Mouse (Mus musculus): ENCODE data around the gene Git1.

Git1 gene

DNA sequence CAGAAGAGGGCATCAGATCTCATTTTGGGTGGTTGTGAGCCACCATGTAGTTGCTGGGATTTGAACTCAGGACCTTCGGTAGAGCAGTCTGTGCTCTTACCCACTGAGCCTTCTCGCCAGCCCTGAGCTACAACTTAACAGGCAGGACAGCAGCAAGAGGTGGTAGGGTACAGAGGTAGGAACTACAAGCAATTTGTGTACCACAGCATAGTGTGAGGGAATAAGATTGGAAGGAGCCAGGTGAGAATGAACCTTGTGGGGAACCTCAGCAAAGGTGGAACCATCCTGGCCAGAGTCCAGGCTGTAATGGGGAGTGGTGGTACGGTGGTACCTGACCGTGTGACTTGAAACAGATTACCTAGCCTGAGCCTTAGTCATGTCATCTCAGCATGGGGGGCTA is 8.6 kb downstream of the Git1 start:
- DNase-seq (ENCODE audit: low spot score in 2 of 2) = no peak

- DNase-seq (ENCODE audit: low spot score in 2 of 2) = no peak
These were observed 9.1 kb downstream of the Git1 start for GRCm38 (mm10) chr11:77502481-77502880.

GRCm38 (mm10) chr11:77503511-77503910 is 10.1 kb downstream of the Git1 start:
- no peak for DNase-seq (ENCODE audit: low spot score in 2 of 2)

DNA sequence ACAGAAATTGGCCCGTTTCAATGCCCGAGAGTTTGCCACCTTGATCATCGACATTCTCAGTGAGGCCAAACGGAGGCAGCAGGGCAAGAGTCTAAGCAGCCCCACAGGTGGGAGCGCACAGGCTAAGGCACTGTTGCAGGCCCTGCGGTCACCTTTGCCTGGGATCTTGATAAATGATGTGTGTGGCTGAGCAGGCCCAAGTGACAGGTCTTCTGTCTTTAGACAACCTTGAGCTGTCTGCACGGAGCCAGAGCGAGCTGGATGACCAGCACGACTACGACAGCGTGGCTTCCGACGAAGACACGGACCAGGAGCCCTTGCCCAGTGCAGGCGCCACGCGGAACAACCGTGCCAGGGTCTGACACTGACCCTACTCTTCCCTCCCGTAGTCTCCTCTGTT is 11.0 kb downstream of the Git1 start:
- no peak for DNase-seq (ENCODE audit: low spot score in 2 of 2)

DNA sequence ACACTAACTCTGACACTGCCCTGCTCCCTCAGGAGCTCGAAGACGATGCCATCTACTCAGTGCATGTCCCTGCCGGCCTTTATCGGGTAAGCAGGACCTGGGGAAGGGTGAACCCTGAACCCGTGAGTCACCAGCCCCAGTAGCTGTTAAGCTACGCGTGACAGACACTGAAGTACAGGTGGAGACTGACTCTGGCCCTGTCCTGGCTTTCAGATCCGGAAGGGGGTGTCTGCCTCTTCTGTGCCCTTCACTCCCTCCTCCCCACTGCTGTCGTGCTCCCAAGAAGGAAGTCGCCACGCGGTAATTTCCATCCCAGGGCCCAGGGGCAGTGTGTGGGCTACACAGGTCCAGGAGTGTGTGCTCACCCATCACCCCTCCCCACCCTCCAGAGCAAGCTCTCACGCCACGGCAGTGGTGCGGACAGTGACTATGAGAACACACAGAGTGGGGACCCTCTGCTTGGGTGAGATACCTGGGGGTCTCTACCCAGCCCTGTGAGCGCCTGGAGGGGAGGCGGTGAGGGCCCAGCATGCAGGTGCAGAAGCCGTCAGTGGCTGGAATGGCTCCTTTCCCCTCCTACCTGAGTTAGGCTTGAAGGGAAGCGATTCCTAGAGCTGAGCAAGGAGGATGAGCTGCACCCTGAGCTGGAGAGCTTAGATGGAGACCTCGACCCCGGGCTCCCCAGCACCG is 12.1 kb downstream of the Git1 start:
- no peak for DNase-seq (ENCODE audit: low spot score in 2 of 2)

GRCm38 (mm10) chr11:77506273-77506672 is 12.9 kb downstream of the Git1 start:
- no peak for DNase-seq (ENCODE audit: low spot score in 2 of 2)

- no peak for DNase-seq (ENCODE audit: low spot score in 2 of 2)
These were observed 13.6 kb downstream of the Git1 start for GRCm38 (mm10) chr11:77506941-77507340.

DNA sequence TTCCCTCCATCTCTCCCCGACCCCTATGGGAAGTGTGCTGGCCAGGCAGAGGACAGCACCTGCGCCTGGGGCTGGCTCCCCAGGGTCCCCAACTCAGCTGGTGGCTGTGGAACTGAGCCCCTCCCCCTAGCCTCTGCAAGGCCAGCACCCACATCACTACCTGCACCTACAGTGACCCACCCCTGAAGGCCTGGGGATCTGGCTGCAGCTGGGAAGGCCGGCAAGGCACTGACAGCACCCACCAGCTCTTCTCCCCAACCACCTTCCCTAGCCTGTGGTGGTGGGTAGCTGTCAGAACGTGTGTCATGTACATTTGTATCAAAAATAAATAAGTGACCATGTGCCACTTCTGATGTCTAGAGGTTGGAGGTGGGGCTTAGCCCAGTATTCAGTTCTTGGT is 14.1 kb downstream of the Git1 start:
- no peak for DNase-seq (ENCODE audit: low spot score in 2 of 2)

DNA sequence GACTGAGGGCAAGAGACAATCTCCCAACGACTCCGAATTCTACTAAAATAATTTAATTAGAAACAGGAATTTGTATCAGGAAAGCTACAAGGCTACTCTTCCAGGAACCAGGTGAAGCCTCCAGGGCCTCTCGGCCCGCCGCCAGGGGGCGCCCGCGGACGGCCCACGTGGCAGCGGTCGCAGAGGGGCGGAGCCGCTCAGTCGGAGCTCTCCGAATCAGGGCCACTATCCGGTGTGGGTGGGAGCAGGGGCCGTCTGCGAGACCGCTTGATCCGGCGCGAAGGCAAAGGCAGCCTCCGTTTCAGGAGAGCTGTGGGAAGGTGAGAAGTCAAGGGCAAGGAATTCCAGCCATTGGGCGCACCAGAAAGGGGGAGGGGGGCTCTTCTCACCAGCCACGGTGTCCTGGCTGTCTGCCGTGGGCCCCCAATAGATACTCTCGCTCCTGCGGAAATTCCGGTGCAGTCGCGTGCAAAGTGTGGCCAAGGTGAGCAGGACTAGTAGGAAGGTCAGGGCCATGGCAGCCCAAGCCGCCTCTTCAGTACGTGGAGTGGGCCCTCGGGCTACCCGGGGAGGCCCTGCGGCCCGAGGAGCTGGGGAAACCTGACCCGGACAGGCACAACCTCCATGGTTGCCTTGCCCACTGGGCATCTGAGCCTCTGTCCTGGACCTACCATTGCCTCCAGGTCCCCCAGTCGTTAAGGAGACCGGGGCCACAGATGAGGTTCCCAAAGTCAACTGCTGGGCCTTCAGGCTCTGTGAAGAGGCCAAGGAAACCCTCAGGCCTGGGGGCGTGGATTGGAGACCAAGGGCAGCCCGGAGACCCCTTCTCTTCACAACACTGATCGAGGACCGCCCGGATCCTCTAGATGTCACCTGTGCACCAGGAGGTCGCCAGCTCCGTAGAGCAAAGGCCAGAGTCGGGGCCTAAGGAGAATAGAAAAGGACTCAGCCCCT is 15.0 kb downstream of the Git1 start:
- DNase-seq (ENCODE audit: low spot score in 2 of 2) = peak in 1 of 2 experiments; percentile 83

DNA sequence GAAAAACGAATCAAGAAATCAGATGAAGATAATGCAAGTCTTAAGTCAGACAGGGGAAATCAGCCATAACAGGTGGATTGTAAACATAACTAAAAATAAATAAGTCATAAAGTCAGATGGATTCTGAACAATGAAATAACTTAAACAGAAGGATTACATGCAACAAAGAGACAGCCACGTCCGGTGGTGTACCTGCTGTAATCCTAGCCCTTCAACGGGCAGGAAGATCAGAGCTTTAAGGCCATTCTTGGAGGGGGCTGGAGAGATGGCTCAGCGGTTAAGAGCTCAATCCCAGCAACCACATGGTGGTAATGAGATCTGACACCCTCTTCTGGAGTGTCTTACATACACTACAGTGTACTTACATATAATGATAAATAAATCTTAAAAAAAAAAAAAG is 18.0 kb downstream of the Git1 start:
- DNase-seq (ENCODE audit: low spot score in 2 of 2) = no peak

DNA sequence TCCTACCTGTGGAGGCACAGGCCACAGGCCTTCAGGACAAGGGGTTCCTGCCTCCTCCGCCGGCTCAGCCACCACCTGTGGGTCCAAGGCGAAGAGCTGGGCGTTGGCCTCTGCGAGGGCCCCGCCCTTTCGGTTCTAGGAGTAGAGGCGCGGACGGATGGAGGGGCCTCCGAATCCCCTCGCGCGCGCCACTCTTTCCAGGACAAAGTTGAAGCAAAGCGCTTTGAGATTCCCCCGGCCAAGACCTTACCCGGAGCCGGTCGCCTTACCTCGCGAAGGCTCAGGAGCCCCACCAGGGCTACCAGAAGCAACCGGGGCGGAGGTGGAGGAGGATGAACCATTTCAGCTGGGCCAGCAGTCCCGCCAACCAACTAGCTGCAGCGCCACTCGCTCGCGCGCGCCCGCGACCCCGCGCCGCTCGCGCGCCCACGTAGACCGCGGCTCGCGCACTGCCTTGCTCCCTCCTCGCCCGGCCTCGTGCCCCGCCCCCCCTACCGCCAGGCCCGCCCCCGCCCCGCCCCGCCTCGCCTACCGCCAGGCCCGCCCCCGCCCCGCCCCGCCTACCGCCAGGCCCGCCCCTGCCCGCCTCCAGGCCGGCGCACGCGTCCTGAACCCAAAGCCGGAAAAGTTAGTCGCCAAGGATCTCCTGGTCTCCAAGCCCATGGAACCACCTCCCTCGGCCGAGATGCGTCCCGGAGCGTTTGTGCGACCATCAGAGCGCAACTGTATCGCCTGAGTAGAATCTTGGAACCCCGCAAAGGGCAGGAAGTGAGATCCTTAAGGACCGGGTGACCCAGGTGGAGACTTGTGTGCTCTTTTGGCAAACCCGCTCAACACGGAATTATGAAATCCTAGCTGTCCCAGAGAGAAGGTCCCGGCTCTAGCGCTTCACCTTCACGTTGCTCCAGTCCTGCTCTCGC is 19.8 kb downstream of the Git1 start:
- DNase-seq (ENCODE audit: low spot score in 2 of 2) = peak in 1 of 2 experiments; percentile 84

DNA sequence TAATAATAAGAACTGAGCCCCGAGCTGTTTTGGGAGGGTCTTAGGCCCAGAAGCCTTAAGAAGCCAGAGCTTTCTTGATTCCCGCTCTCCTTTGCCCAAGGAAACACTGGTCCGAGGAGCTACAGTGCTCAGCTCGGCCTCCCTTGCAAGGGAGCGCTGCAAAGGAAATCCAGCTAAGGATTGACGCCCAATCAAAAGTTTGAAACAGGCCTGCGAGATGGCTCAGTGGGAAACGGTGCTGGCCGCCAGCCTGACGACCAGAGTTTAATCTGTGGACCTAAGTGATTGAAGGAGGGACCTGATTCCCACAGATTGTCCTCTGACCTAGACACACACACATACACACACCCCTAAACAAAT is 20.4 kb downstream of the Git1 start:
- no peak for DNase-seq (ENCODE audit: low spot score in 2 of 2)

DNA sequence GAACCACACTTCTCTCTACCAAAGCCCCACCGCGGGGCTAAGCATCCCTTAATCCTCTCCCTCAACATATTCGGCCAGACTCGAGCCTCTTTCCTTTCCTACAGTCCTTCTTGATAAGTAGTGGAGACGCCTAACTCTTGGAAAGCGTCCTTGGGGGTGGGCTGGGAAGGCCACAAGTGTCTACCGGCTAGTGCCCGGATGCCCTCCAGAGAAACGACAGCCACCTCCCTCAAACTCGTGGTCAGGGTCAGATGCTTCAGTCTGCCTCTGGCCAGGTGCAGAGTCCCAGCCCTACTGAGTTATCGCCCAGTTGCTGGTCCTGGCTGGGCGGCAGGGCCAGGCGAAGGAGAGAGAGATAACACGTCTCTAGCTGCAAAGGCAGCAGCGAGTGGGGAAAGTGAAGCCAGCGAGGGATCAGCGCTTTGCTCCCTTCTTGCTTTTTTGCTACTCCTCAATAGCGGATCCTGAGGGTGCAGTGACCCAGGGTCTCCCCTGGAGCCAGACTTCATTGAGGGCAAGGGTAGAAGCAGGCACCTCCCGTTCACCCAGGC is 21.0 kb downstream of the Git1 start:
- DNase-seq (ENCODE audit: low spot score in 2 of 2) = no peak

DNA sequence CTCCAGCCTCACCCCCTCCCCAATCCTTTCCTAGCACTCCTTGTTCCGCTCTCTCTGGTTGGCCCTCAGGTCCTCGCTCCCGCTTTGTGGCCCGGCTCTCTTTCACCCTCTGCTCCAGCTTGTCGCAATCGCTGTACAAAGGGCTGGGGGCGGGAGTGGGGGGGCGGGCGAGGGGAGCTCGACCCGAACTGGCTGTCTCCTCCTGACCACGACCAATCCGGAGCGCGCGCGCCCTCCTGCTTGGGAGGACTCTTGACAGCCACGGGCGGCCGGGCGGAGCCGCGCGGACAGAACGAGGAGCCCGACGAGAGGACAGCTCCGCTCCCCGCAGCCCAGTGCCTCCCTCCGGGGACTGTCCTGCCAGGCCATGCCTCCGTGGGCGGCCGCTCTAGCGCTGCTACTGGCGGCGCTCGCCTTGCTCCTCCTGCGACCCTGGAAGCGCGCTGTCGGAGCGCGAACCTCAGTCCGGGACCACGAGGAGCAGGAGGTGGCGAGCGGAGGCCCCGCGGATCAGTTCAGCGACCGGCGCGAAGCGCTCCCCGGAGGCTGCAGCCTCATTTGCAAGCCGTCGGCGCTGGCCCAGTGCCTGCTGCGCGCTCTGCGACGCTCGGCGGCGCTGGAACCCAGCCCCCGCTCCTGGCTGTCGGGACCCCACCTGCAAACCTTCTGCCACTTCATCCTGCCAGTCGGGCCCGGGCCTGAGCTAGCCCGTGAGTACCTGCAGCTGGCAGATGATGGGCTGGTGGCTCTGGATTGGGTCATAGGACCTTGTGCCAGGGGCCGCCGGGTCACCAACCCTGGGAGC is 21.7 kb downstream of the Git1 start, which contains the start of gene Abhd15:
Gene Abhd15, plus strand, starts transcription at position 290 of the 805 bp plus-strand sequence.
- peak in 1 of 2 experiments; percentile 57 for DNase-seq (ENCODE audit: low spot score in 2 of 2)

DNA sequence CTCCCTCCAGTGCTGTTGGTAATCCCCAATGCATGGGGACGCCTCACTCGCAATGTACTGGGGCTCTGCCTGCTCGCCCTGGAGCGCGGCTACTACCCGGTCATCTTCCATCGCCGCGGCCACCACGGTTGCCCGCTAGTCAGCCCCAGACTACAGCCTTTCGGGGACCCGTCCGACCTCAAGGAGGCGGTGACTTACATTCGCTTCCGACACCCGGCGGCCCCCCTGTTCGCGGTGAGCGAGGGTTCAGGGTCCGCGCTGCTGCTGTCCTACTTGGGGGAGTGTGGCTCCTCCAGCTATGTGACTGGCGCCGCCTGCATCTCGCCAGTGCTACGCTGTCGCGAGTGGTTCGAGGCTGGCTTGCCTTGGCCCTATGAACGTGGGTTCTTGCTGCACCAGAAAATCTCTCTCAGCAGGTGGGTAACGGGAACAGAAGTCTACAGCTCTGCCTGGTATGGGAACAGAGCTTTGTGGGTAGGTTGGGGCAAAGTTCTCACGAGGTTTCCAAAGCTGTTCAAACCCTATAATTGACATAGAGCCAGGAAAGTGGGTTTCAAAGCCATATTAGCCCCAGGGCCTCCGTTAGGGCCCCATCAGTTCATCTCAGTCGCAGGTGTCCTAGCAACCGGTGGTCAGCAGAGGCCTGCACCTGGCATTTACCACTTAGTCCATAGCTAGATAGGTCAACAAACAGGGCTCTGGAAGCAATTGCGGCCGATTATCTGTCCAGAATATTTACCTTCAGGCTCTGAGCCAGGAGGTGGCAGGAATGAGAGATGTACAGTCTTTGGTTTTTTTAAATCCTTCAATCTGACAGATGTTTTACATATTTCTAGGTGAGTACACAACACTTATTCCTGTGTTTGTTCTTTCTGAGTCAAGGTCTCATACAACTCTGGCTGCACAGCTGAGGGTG is 22.5 kb downstream of the Git1 start, which contains the start of gene Trp53i13:
Gene Trp53i13, minus strand, starts transcription at position 344 of the 916 bp plus-strand sequence.
- no peak for DNase-seq (ENCODE audit: low spot score in 2 of 2)

- no peak for DNase-seq (ENCODE audit: low spot score in 2 of 2)
These were observed 23.4 kb downstream of the Git1 start for GRCm38 (mm10) chr11:77516553-77517425.

- DNase-seq (ENCODE audit: low spot score in 2 of 2) = no peak
These were observed 24.9 kb downstream of the Git1 start for GRCm38 (mm10) chr11:77518051-77518798.

DNA sequence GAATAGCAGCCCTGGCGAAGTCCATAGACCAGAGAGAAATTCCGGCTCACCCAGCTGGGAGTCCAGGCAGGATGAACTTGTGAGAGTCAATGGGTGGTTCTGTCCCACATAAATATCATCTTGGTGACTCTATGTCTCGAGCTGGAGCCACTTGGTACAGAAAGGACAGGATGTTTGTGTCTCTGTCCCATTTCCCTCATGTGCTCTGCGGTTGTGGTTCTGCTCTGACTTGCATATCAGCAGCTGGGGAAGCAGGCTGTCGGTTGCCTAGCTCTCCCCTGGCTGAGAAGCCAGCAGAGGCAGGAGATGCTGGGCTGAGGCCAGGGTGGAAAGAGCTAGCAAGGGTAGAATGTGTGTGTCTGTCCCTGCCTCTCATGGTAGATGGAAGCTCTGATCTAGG is 25.7 kb downstream of the Git1 start, which contains the start of gene Gm10392:
Gene Gm10392, minus strand, starts transcription at position 156 of the 400 bp plus-strand sequence.
- no peak for DNase-seq (ENCODE audit: low spot score in 2 of 2)
